Mouse (Mus musculus): Measurements from ENCODE around the gene Krtap5-2. TPM values are rescaled to one million over a fixed set of nuclear protein-coding genes. Genes with fewer than 3 reads are reported as not detected.
"Not testable (repeated sequence)": the region's sequence is repeated elsewhere in the genome, so short reads cannot be mapped to it uniquely, and the experiment has no call there.

The Krtap5-2 gene
- total RNA-seq (2021): not detected
- long read RNA-seq, experiment 1: 0 reads
- long read RNA-seq, experiment 2: 0 reads

GRCm38 (mm10) chr7:142175905-142176304, at the start of gene Krtap5-2:
Krtap5-2 (minus strand) TSS chr7:142176005.
- DNase-seq (ENCODE audit: low spot score in 2 of 2): not testable (repeated sequence)

- no peak for DNase-seq (ENCODE audit: low spot score in 2 of 2)
Measured at GRCm38 (mm10) chr7:142224518-142224917, 48.7 kb upstream of the Krtap5-2 start.

DNA sequence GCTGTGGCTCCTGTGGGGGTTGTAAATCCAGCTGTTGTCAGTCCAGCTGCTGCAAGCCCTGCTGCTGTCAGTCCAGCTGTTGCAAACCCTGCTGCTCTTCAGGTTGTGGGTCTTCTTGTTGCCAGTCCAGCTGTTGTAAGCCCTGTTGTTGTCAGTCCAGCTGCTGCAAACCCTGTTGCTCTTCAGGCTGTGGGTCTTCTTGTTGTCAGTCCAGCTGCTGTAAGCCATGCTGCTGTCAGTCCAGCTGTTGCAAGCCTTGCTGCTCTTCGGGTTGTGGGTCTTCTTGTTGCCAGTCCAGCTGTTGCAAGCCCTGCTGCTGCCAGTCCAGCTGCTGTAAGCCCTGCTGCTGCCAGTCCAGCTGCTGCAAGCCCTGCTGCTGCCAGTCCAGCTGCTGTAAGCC, 36.3 kb upstream of the Krtap5-2 start:
- not testable (repeated sequence) for DNase-seq (ENCODE audit: low spot score in 2 of 2)

GRCm38 (mm10) chr7:142211559-142211958, 35.8 kb upstream of the Krtap5-2 start, which contains the start of gene Gm7579:
Gm7579 (plus strand) TSS chr7:142211859.
- no peak for DNase-seq (ENCODE audit: low spot score in 2 of 2)

- DNase-seq (ENCODE audit: low spot score in 2 of 2): not testable (repeated sequence)
Measured at GRCm38 (mm10) chr7:142206891-142207290, 31.1 kb upstream of the Krtap5-2 start.

- no peak for DNase-seq (ENCODE audit: low spot score in 2 of 2)
Measured at GRCm38 (mm10) chr7:142205488-142205887, 29.7 kb upstream of the Krtap5-2 start.

GRCm38 (mm10) chr7:142201064-142201463, 25.3 kb upstream of the Krtap5-2 start, which contains the start of gene Krtap5-3:
Krtap5-3 (plus strand) TSS chr7:142201364.
- DNase-seq (ENCODE audit: low spot score in 2 of 2): no peak

DNA sequence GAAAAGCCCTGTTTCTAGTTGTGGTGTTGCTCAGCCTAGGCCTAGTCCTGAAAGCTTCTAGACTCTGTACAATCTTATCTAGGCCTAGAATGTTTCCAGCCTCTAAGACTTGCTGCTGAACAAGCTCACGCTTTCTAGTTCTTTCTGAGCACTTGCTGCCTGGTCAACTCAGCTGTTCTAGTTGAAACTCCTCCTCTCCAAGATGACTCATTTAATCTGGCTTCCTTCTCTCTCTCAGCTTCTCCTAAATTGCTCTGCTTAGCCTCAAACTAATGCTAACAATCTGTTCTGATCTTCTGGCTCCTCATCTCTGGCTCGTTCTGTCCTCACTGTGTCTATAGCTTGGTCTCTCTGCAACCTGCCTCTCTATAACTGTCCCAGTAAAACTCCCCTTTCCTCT, 22.9 kb upstream of the Krtap5-2 start:
- DNase-seq (ENCODE audit: low spot score in 2 of 2): no peak

GRCm38 (mm10) chr7:142190289-142190688, 14.5 kb upstream of the Krtap5-2 start, which contains the start of gene Gm10153:
Gm10153 (minus strand) TSS chr7:142190389.
- DNase-seq (ENCODE audit: low spot score in 2 of 2): no peak

- DNase-seq (ENCODE audit: low spot score in 2 of 2): no peak
Measured at GRCm38 (mm10) chr7:142188156-142188555, 12.4 kb upstream of the Krtap5-2 start.

DNA sequence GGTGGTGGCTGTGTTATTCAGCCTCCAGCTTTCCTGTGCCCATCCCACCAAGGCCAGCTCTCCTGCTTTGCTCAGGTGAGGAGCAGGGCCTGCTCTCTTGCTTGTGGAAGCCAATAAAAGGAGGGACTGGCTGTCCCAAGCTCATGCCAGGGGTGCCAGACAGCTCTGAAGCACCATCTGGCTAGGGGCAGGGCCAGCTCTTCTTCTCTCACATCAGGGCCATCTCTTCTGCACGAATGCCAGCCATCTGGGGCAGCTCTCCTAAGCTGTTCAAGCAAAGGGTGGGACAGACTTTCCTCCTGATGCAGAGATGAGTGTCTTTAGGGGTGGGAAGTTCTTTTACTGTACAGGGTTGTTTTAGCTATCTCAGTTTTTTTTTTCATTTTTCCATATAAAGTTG, 5.2 kb upstream of the Krtap5-2 start:
- no peak for DNase-seq (ENCODE audit: low spot score in 2 of 2)

DNA sequence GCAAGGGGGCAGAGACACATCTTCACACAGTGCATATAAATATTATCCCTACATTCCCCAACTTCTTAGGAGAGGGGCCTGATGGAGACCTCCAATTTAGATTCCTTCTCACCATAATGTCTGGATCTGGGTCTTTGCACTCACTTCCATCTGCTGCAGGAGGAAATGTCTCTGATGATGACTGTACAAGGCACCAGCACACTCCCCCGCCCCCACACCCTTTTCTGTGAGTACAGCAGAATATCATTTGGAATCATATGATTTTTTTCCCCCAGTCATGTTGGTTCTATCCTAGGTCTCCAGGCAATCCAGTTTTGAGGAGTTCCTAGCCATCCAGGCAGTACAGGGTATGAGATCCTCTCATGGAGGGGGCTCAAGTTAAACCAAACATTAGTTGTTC, 2.9 kb upstream of the Krtap5-2 start:
- no peak for DNase-seq (ENCODE audit: low spot score in 2 of 2)

DNA sequence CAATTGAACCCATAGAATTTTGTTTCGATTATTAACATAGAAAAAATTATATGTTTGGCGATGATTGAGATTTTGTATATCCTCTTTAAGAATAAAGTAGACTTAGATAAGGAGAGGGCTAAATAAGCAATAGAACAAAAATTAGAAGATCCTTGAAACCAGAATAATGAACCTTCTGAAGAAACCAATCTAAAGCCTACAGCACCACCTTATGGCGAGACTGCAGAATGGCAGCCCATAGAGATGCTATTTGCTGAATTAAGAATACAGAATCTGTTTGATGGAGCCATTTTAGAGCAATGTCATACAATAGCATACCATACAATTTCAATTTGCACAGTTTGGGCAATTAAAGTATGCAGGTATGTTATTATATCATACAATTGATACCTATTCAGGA, 6.0 kb downstream of the Krtap5-2 start:
- no peak for DNase-seq (ENCODE audit: low spot score in 2 of 2)

DNA sequence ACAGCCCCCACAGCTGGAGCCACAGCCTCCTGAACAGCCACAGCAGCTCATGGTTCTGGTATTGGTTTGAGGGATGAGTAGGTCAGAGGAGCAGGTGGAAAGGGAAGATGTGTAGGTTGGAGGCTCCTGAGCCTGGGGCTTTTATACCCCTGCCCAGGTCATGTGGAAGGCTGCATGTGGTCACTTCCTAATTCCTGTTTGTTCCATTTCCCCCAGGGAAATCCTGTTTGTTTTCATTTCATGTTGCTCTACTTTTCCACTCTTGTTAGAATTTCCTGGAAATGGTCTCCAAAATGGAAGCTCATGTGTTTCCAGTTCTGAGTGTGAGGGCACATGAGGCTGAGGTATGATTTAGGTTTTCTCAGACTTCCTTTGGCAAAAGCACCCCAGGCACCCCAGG, 10.2 kb downstream of the Krtap5-2 start, which contains the start of gene Gm4553:
Gene Gm4553 (minus strand): TSS at position 101 of the 400 bp plus-strand sequence.
- DNase-seq (ENCODE audit: low spot score in 2 of 2): not testable (repeated sequence)

- DNase-seq (ENCODE audit: low spot score in 2 of 2): no peak
Measured at GRCm38 (mm10) chr7:142159366-142159765, 16.4 kb downstream of the Krtap5-2 start.

- DNase-seq (ENCODE audit: low spot score in 2 of 2): not testable (repeated sequence)
Measured at GRCm38 (mm10) chr7:142157013-142157412, 18.8 kb downstream of the Krtap5-2 start, which contains the start of gene Gm29735. Gm29735 (minus strand) TSS chr7:142157113.

DNA sequence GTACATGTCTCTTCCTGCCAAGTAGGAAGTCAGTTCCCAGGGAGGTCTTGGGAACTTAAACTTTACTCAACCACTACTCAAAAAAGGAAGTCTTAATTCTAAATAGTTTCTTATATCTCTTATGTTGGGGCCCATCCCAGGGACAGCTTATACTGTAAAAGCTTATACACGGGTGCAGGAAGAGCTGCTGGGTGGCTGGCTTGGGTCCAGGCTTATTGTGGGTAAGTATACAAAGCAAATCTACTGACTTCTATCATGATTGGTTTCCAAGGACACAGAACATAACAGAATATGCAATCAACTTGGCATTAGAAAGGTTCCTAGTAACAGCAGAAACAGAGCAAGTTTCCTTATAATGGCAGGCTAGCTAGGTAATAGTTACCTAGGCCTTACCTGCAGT, 20.5 kb downstream of the Krtap5-2 start:
- DNase-seq (ENCODE audit: low spot score in 2 of 2): no peak

DNA sequence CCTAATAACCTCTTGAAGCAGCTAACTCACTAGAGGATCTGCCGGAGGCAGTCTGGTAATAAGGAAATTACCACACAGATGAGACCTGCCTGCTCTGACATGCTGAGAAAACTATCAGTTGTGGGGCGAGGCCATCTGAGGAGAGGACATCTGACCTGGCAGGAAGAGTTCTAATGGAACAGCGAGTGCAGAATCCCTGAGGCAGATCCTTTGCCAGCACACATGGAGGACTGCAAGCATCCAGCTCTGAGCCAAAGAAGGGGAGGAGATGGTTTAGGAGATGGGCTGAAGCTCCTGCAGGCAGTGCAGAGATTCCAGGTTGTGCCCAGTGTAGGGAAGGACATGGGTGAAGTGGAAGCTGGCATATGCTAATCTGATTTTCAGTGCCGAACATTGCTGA, 23.6 kb downstream of the Krtap5-2 start:
- DNase-seq (ENCODE audit: low spot score in 2 of 2): no peak

GRCm38 (mm10) chr7:142148633-142149032, 27.2 kb downstream of the Krtap5-2 start:
- no peak for DNase-seq (ENCODE audit: low spot score in 2 of 2)

- DNase-seq (ENCODE audit: low spot score in 2 of 2): peak; percentile 33 to 34
Measured at GRCm38 (mm10) chr7:142146033-142146432, 29.8 kb downstream of the Krtap5-2 start.

DNA sequence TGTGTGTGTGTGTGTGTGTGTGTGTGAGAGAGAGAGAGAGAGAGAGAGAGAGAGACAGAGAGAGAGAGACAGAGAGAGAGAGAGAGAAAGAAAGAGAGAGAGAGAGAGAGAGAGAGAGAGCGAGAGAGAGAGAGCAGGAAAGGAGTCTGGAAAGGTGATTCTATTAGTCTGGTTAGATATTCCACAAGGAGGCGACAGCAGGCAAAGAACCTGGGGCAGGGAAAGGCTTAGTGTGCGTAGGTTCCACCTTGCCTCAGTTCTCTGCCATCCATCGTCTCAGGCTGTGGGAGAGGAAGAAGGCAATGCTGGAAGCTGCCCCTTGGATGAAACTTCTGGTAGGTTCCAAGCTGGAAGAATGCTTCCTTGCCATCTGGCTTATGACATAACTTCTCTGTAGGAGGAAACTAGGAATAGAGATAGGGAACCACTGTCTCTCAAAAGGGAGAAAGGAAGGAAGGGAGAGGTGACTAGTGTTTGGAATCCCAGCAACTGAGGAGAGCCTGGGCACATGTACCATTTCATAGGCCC, 30.3 kb downstream of the Krtap5-2 start:
- DNase-seq (ENCODE audit: low spot score in 2 of 2): no peak

- DNase-seq (ENCODE audit: low spot score in 2 of 2): no peak
Measured at GRCm38 (mm10) chr7:142144507-142144906, 31.3 kb downstream of the Krtap5-2 start, which contains the start of gene Gm45337. Gm45337 (minus strand) TSS chr7:142144607.

GRCm38 (mm10) chr7:142143506-142144010, 32.2 kb downstream of the Krtap5-2 start:
- not testable (repeated sequence) for DNase-seq (ENCODE audit: low spot score in 2 of 2)

Data from adrenal gland, adult 18-20 months (tissue).